Mouse (Mus musculus) lung, embryonic 16.5 days (tissue): ENCODE data around the gene Lima1. TPM values are rescaled to one million over a fixed set of nuclear protein-coding genes. Genes with fewer than 3 reads are reported as not detected.
"Not testable (repeated sequence)": the region's sequence is repeated elsewhere in the genome, so short reads cannot be mapped to it uniquely, and the experiment has no call there.

Experiments used
- ATAC-seq: fragments of 200-750 bp; cut with Nextera tagmentation; 2 replicates; pipeline ENCODE4 v1.8.0; 2017; ENCODE audit warnings: low read depth, mild to moderate bottlenecking, moderate library complexity
- H3K27ac ChIP-seq: fragments of 300-500 bp; sonication (generic); 2 replicates; pipeline ENCODE4 v1.5.1; 2014; ENCODE audit warnings: mild to moderate bottlenecking, control low read depth, low read length
- H3K27me3 ChIP-seq: fragments of 300-500 bp; sonication (generic); 2 replicates; pipeline ENCODE4 v1.6.1; 2014; ENCODE audit warnings: low read depth, low read length, mixed read lengths; ENCODE audit not compliant: control insufficient read depth, insufficient read depth
- H3K36me3 ChIP-seq: fragments of 300-500 bp; sonication (generic); 2 replicates; pipeline ENCODE4 v1.6.1; 2014; ENCODE audit warnings: low read length; ENCODE audit not compliant: control insufficient read depth, insufficient read depth
- H3K4me1 ChIP-seq: fragments of 300-500 bp; sonication (generic); replicated peaks from 2 replicates; pipeline ENCODE4 v1.6.1; 2014; ENCODE audit warnings: low read length, mixed read lengths; ENCODE audit not compliant: control insufficient read depth, insufficient read depth
- H3K4me2 ChIP-seq: fragments of 300-500 bp; sonication (generic); 2 replicates; pipeline ENCODE4 v1.6.1; 2014; ENCODE audit warnings: low read depth, low read length, control low read depth
- H3K4me3 ChIP-seq: fragments of 300-500 bp; sonication (generic); 2 replicates; pipeline ENCODE4 v1.5.1; 2014; ENCODE audit warnings: mild to moderate bottlenecking, low read length, control low read depth
- H3K9ac ChIP-seq: fragments of 300-500 bp; sonication (generic); 2 replicates; pipeline ENCODE4 v1.6.1; 2014; ENCODE audit warnings: low read length, control low read depth
- H3K9me3 ChIP-seq: fragments of 300-500 bp; sonication (generic); 2 replicates; pipeline ENCODE4 v1.6.1; 2016; ENCODE audit warnings: low read length; ENCODE audit not compliant: control insufficient read depth
- WGBS: fragments of 180-500 bp; shearing (Covaris S2); extraction: QIAGEN DNeasy Blood & Tissue Kit; methylation state at CpG from one replicate; pipeline ENCODE4 v1.1.7; 2014; 5-methylcytosine and 5-hydroxymethylcytosine counted together
- polyA plus RNA-seq: library from polyadenylated mRNA; unstranded; fragments of >200 nt; fragmentation: Nextera tagmentation; extraction: Ambion mirVana; gene quantifications from 2 replicates; pipeline ENCODE4 v1.2.1, GENCODE M21; 2015

Lima1 gene
- polyA plus RNA-seq, 1 experiment from 2014 or later = 47.0 TPM

DNA sequence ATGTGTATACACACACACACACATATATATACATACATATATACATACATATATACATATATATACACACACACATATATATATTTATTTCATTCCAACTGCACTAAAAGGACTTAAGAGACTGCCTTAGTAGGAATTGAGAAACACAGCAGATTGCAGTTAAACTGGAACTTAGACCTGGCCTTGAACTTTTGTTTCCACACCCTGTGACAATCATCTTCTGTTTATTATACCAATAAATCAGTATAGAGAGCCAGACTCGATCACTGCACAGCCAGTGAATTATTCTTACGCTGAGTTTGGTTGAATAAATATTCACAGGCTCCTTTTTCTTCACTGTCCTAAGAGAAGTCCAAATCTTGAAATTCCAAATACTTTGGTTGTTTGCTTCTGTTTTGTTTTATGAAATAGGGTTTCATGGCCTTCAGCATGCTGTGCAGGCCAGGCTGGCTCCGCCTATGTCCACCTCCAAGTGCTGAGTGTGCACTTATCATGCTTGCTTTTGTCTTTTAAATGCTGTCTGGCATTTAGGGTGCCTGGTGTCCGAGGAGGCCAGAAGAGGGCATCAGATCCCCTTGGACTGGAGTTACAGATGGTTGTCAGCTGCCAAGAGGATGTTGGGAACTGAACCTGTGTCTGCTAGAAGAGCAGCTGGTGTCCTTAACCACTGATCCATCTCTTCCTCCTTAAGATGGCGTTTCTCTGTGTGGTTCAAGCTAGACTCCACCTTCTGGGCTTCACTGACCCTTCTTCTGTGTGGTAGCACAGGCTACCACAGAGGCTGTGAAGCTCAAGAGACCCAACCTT lies 41.4 kb downstream of the Lima1 start:
- Histone ChIP-seq H3K27ac (no peak overlapping the region), H3K27me3 (no peaks in the 10 kb centered on the region), H3K36me3 (no peaks in the 10 kb centered on the region), H3K4me1 (no peaks in the 10 kb centered on the region; the same call in 1 of the 2 replicates), H3K4me2 (no peak overlapping the region), H3K4me3 (no peak overlapping the region), H3K9ac (no peak overlapping the region), H3K9me3 (no peaks in the 10 kb centered on the region)
- 78% methylated on average over 5 of the region's 5 CpGs for WGBS
- no peak for ATAC-seq

DNA sequence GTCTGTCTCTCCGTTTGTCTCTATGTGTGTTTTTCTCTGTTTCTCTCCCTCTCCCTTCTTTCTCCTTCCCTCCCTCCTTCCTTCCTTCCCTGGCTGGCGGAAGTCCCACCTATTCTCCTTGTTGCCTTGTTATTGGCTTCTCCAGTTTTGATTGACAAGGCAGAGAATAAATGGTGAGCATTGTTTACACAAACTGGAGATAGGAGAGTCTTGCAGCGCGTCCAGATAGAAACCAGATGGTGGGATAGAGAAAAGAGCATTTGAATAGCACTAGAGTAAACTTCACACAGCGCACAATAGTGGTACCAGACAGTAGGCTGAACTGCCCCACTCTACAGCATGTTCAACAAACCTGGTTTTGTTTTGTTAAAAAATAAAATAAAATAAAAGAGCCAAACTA lies 43.7 kb downstream of the Lima1 start:
- WGBS = 44% methylated on average over 5 of the region's 5 CpGs
- Histone ChIP-seq H3K27ac (no peak overlapping the region), H3K27me3 (no peaks in the 10 kb centered on the region), H3K36me3 (no peaks in the 10 kb centered on the region), H3K9me3 (no peaks in the 10 kb centered on the region), H3K4me2 (no peak overlapping the region), H3K4me3 (no peak overlapping the region), H3K4me1 (no peaks in the 10 kb centered on the region; the same call in 1 of the 2 replicates), H3K9ac (no peak overlapping the region)
- peak; percentile 79 for ATAC-seq

DNA sequence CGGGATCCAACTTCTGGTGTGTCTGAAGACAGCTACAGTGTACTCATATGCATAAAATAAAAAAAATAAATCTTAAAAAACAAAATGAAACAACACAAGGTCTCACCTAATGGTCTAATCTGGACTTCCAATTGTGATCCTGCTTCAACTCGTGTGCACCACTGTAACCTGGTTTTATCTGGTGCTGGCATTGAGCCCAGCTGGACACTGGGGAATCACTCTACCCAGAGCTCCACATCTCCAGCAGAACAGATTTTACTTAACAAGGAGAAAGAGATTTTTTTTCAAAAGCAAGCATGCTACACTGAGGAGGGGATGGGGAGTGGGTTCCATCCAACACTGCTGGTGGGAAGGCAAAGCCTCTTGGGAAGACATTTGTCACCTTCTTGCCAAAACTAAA lies 47.2 kb downstream of the Lima1 start:
- 65% methylated on average over 2 of the region's 2 CpGs for WGBS

DNA sequence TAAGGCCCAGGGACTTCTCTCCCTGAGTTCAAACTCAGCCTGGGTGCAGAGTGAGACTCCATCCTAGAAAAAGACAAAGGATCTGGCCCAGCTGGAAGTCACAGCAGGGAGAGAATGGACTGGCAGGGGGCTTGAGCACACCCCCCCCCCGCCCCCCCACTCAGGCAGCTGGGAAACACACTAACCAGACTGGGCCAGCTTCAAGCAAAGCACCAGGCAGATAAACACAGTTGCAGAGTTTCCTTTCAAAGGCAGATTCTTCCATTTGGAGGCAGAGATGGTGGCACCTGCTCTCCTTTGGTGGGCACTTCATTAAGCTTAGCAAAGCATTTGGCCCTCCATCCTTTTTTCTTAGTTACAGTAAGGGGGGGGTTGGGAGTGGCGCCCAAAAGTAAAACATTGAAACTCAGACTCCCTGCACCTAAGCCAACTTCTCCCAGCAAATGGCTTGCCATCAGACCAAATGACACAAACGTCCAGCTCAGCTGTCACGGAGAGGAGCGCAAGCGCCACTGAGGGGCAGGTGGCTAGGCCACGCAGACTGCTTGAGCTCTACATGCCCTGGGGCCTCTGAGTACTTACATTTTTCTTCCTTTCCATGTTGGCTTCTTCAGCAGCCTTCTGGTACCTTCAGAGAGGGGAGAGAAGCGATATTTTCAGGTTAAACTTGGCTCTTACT lies 48.9 kb downstream of the Lima1 start:
- ATAC-seq = no peak
- no peak overlapping the region for H3K27ac ChIP-seq
- no peak overlapping the region for H3K9ac ChIP-seq
- H3K9me3 ChIP-seq = no peaks in the 10 kb centered on the region
- H3K4me3 ChIP-seq = no peak overlapping the region
- no peaks in the 10 kb centered on the region for H3K4me1 ChIP-seq
- 64% methylated on average over 8 of the region's 8 CpGs for WGBS
- no peaks in the 10 kb centered on the region for H3K36me3 ChIP-seq
- H3K4me2 ChIP-seq = no peak overlapping the region
- H3K27me3 ChIP-seq = no peaks in the 10 kb centered on the region

More for the DNA sequence above, 47.2 kb downstream of the Lima1 start:
- ATAC-seq = no peak
- no peak overlapping the region for H3K27ac ChIP-seq
- no peak overlapping the region for H3K4me2 ChIP-seq
- no peaks in the 10 kb centered on the region for H3K27me3 ChIP-seq
- H3K4me1 ChIP-seq = no peaks in the 10 kb centered on the region
- no peaks in the 10 kb centered on the region for H3K9me3 ChIP-seq
- H3K9ac ChIP-seq = no peak overlapping the region
- no peak overlapping the region for H3K4me3 ChIP-seq
- no peaks in the 10 kb centered on the region for H3K36me3 ChIP-seq

DNA sequence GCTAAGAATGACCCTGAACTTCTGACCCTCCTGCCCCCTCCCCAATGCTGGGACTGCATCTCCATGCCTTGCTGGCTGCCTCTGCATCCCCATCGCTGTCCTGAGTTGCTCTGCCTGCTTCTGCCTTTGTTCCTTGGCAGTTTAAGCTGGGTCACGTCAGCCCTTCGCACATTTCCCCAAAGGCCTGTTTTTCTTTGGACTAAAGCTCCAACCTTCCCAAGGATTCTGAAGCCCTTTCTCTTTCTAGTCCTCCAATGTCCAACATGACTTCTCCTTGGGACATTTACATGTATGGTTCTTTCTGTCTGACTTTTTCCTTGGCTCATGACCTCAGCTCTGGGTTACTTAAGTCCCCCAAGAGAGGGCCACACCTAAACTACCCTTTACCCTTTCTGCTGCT lies 50.0 kb downstream of the Lima1 start:
- no peaks in the 10 kb centered on the region for H3K36me3 ChIP-seq
- no peak overlapping the region for H3K4me2 ChIP-seq
- no peak overlapping the region for H3K9ac ChIP-seq
- H3K27me3 ChIP-seq = no peaks in the 10 kb centered on the region
- no peak overlapping the region for H3K4me3 ChIP-seq
- no peaks in the 10 kb centered on the region for H3K4me1 ChIP-seq
- no peak overlapping the region for H3K27ac ChIP-seq
- no peaks in the 10 kb centered on the region for H3K9me3 ChIP-seq
- no peak for ATAC-seq
- WGBS = 86% methylated on average over 3 of the region's 3 CpGs

DNA sequence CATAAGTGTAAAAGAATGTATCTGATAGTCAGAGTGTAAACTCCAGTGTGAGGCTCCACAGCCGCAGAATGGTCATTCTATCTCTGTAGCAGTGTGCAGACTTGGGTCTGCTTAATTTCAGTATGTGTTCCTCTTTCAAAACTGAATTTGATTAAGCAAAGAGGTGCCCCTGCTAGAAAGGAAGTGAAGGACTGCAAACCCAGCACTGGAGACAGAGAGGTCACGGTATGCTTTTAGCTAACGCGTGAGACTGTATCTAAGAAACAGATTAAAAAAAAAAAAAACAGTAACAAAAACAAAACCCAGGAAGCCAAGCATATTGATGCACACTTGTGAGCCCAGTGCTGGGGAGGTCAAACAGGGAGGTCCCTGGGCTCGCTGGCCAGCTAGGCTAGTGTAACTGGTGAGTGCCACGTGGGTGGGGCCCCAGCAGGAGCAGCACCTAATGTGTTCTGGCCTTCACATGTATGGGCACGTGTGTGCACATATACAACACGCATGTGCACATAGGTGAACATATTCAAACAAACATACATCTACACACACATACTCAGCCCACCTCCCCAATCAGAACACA lies 51.8 kb downstream of the Lima1 start:
- no peaks in the 10 kb centered on the region for H3K4me1 ChIP-seq
- no peaks in the 10 kb centered on the region for H3K9me3 ChIP-seq
- ATAC-seq = no peak
- no peak overlapping the region for H3K4me3 ChIP-seq
- H3K27me3 ChIP-seq = no peaks in the 10 kb centered on the region
- H3K27ac ChIP-seq = no peak overlapping the region
- no peak overlapping the region for H3K4me2 ChIP-seq
- WGBS = 63% methylated on average over 8 of the region's 8 CpGs
- H3K9ac ChIP-seq = no peak overlapping the region
- H3K36me3 ChIP-seq = no peaks in the 10 kb centered on the region

DNA sequence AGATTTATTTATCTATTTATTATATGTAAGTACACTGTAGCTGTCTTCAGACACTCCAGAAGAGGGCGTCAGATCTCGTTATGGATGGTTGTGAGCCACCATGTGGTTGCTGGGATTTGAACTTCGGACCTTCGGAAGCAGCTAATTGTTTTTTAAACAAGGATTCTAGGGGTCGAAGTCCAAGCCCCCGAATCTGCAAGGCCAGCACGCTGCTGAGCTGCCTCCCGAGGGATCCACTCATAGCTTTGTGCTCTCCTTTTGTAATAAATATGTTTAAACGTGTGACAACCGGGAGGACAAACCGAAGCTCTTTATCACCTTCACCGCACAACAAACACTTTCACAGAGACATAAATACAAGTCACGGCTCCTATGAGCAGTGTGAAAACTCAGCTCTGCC lies 52.8 kb downstream of the Lima1 start:
- not testable (repeated sequence) for H3K27me3 ChIP-seq, H3K4me1 ChIP-seq, H3K9me3 ChIP-seq, H3K4me3 ChIP-seq, H3K4me2 ChIP-seq, H3K9ac ChIP-seq, H3K36me3 ChIP-seq, ATAC-seq, H3K27ac ChIP-seq
- WGBS = 76% methylated on average over 13 of the region's 13 CpGs

DNA sequence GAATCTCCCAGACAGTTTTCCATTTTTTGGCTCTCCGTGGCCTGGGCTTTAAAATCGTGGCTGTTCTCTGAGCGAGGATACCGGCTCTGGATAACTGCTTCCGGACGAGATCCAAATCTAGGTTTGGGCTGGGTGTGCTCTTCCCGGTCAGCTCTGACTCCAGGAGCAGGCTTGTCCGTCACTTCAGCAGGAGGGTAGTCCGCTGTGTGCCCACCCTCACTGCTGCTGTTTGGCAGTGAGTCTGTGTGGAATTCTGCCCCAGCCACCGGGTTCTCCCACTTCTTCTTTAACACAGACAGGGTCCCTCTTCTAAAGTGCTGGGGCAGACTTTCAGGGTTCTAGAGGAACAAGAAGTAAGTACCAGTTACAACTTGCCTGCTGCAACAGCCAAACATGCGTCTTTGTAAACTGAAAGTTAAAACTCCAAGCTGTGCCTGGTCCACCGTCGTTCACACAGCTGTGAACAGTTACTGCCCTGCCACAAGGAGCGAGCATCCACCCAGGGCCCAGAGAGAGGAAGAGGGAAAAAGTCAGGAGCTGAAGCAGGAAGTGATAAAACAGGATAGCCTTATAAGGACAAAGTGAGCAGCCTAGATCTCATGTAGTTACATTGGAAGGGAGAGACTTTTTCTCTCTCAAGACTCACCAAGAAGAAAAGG lies 55.5 kb downstream of the Lima1 start:
- WGBS = 30% methylated on average over 14 of the region's 14 CpGs
- no peaks in the 10 kb centered on the region; the same call in 1 of the 2 replicates for H3K36me3 ChIP-seq
- peak overlapping the region; percentile 72 for H3K9ac ChIP-seq
- peak overlapping the region; percentile 53 for H3K4me3 ChIP-seq
- H3K4me2 ChIP-seq = peak overlapping the region; percentile 54
- peak overlapping the region; percentile 93 for H3K27ac ChIP-seq
- H3K27me3 ChIP-seq = no peaks in the 10 kb centered on the region
- peak; percentile 75 for ATAC-seq
- H3K9me3 ChIP-seq = no peaks in the 10 kb centered on the region
- no peaks in the 10 kb centered on the region for H3K4me1 ChIP-seq

DNA sequence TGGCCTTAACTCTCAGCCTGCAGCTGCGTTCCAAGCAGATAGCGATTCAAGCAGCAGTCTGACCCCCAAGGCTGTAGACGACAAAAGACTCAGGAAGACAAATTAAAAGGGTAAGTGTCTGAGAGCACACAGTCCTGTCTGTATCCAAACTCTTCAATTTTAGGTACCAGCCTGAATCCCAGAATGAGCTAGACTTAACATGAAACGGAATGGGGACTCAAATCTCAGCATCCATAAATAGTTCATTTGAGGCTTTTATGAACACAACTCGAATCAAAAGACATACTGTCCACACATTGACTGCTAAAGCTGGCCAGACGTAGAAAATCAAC lies 56.2 kb downstream of the Lima1 start:
- H3K27ac ChIP-seq = peak overlapping the region; percentile 93
- no peaks in the 10 kb centered on the region for H3K27me3 ChIP-seq
- H3K36me3 ChIP-seq = no peaks in the 10 kb centered on the region; the same call in 1 of the 2 replicates
- H3K4me3 ChIP-seq = peak overlapping the region; percentile 53
- WGBS = 30% methylated on average over 6 of the region's 6 CpGs
- H3K9me3 ChIP-seq = no peaks in the 10 kb centered on the region
- H3K4me2 ChIP-seq = peak overlapping the region; percentile 54
- peak overlapping the region; percentile 72 for H3K9ac ChIP-seq
- ATAC-seq = no peak
- H3K4me1 ChIP-seq = no peaks in the 10 kb centered on the region
